Mouse (Mus musculus) limb, embryonic 11.5 days (tissue): ENCODE results near the gene Ydjc. TPM values are rescaled to one million over a fixed set of nuclear protein-coding genes. Genes with fewer than 3 reads are reported as not detected.
"Not testable (repeated sequence)": the region's sequence is repeated elsewhere in the genome, so short reads cannot be mapped to it uniquely, and the experiment has no call there.

ENCODE experiments used
- ATAC-seq: fragments of 200-750 bp; cut with Nextera tagmentation; 2 replicates; pipeline ENCODE4 v1.8.0; 2017; ENCODE audit warnings: low read depth; ENCODE audit not compliant: insufficient number of reproducible peaks, low FRiP score, low TSS enrichment
- DNase-seq: peaks from one replicate; pipeline ENCODE4 v3.0.0-alpha.2; 2015; ENCODE audit warnings: low spot score
- H3K27ac ChIP-seq: fragments of 300-500 bp; sonication (generic); replicated peaks from 2 replicates; pipeline ENCODE4 v1.5.1; 2014; ENCODE audit warnings: low read depth, mild to moderate bottlenecking, low read length
- H3K27me3 ChIP-seq: fragments of 300-500 bp; sonication (generic); 2 replicates; pipeline ENCODE4 v1.6.1; 2014; ENCODE audit warnings: mild to moderate bottlenecking, low read length, mixed read lengths; ENCODE audit not compliant: control insufficient read depth, insufficient read depth
- H3K36me3 ChIP-seq: fragments of 300-500 bp; sonication (generic); 2 replicates; pipeline ENCODE4 v1.6.1; 2014; ENCODE audit warnings: mild to moderate bottlenecking, low read length, moderate library complexity, mixed read lengths; ENCODE audit not compliant: control insufficient read depth, insufficient read depth
- H3K4me1 ChIP-seq: fragments of 300-500 bp; sonication (generic); 2 replicates; pipeline ENCODE4 v1.6.1; 2014; ENCODE audit warnings: low read length, mixed read lengths; ENCODE audit not compliant: control insufficient read depth, insufficient read depth
- H3K4me2 ChIP-seq: fragments of 300-500 bp; sonication (generic); 2 replicates; pipeline ENCODE4 v1.6.1; 2014; ENCODE audit warnings: low read depth, mild to moderate bottlenecking, moderate library complexity; ENCODE audit not compliant: severe bottlenecking
- H3K4me3 ChIP-seq: fragments of 300-500 bp; sonication (generic); 2 replicates; pipeline ENCODE4 v1.5.1; 2014; ENCODE audit warnings: low read depth, low read length
- H3K9ac ChIP-seq: fragments of 300-500 bp; sonication (generic); 2 replicates; pipeline ENCODE4 v1.6.1; 2014; ENCODE audit warnings: mild to moderate bottlenecking, low read length
- H3K9me3 ChIP-seq: fragments of 300-500 bp; sonication (generic); 2 replicates; pipeline ENCODE4 v1.6.1; 2016; ENCODE audit warnings: low read length; ENCODE audit not compliant: control insufficient read depth
- WGBS: fragments of 180-500 bp; shearing (Covaris S2); extraction: QIAGEN DNeasy Blood & Tissue Kit; methylation state at CpG from one replicate; pipeline ENCODE4 v1.1.7; 2014; 5-methylcytosine and 5-hydroxymethylcytosine counted together
- polyA plus RNA-seq: library from polyadenylated mRNA; unstranded; fragments of >200 nt; fragmentation: Nextera tagmentation; extraction: Ambion mirVana; gene quantifications from 2 replicates; pipeline ENCODE4 v1.2.1, GENCODE M21; 2014

The Ydjc gene
- polyA plus RNA-seq, 1 experiment from 2014 or later, result 3.6 TPM

- ATAC-seq (no peak), DNase-seq (peak; percentile 53)
- Histone ChIP-seq H3K36me3 (0 out of 2 replicates have a peak, but pooled peaks cover 4% of the 10 kb centered on the region), H3K27ac (no peak overlapping the region), H3K9me3 (no peaks in the 10 kb centered on the region), H3K4me3 (peak overlapping the region; percentile 55), H3K4me1 (peaks cover 11% of the 10 kb centered on the region; the same call in 1 of the 2 replicates), H3K9ac (peak overlapping the region; percentile 40), H3K4me2 (peak overlapping the region; percentile 98), H3K27me3 (peaks cover 6% of the 10 kb centered on the region)
- under 1% methylated on average over 41 of the region's 41 CpGs for WGBS
Measured at GRCm38 (mm10) chr16:17147391-17147929, 3.0 kb downstream of the Ydjc start.

DNA sequence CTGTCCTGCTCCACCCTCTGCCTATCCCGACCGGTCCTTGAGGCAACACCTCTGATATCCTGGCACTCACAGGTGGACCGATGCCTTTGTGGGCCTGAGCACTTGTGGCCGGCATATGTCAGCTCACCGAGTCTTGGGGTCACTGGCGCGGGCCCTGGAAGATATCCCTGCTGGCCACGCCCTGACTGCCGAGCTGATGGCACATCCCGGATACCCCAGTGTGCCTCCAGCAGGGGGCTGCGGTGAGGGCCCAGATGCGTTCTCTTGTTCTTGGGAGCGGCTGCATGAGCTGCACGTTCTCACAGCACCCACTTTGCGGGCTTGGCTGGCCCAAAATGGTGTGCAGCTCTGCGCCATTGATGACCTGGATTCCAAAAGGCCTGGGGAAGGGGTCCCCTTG, 3.7 kb downstream of the Ydjc start:
- peaks cover 6% of the 10 kb centered on the region for H3K27me3 ChIP-seq
- no peak; the same call in 1 of the 2 replicates for ATAC-seq
- H3K9me3 ChIP-seq, result no peaks in the 10 kb centered on the region
- H3K36me3 ChIP-seq, result 0 out of 2 replicates have a peak, but pooled peaks cover 4% of the 10 kb centered on the region
- no peak overlapping the region for H3K9ac ChIP-seq
- peak overlapping the region; percentile 98 for H3K4me2 ChIP-seq
- DNase-seq, result peak; percentile 69
- peak overlapping the region; percentile 55 for H3K4me3 ChIP-seq
- H3K4me1 ChIP-seq, result peaks cover 11% of the 10 kb centered on the region; the same call in 1 of the 2 replicates
- WGBS, result 8% methylated on average over 16 of the region's 16 CpGs
- no peak overlapping the region for H3K27ac ChIP-seq

GRCm38 (mm10) chr16:17150520-17151258, 6.3 kb downstream of the Ydjc start:
- WGBS, result 85% methylated on average over 7 of the region's 7 CpGs
- no peak overlapping the region for H3K4me2 ChIP-seq
- DNase-seq, result no peak
- H3K27ac ChIP-seq, result no peak overlapping the region
- H3K9ac ChIP-seq, result no peak overlapping the region
- 0 out of 2 replicates have a peak, but pooled peaks cover 4% of the 10 kb centered on the region for H3K36me3 ChIP-seq
- no peaks in the 10 kb centered on the region for H3K9me3 ChIP-seq
- H3K4me1 ChIP-seq, result peaks cover 11% of the 10 kb centered on the region; the same call in 1 of the 2 replicates
- ATAC-seq, result no peak
- peaks cover 6% of the 10 kb centered on the region for H3K27me3 ChIP-seq
- no peak overlapping the region for H3K4me3 ChIP-seq

GRCm38 (mm10) chr16:17151874-17152273, 7.5 kb downstream of the Ydjc start:
- Histone ChIP-seq H3K9me3 (no peaks in the 10 kb centered on the region), H3K9ac (no peak overlapping the region), H3K27ac (no peak overlapping the region), H3K36me3 (0 out of 2 replicates have a peak, but pooled peaks cover 4% of the 10 kb centered on the region), H3K4me1 (peaks cover 11% of the 10 kb centered on the region; the same call in 1 of the 2 replicates), H3K4me3 (no peak overlapping the region), H3K4me2 (no peak overlapping the region), H3K27me3 (peaks cover 6% of the 10 kb centered on the region)
- ATAC-seq (no peak), DNase-seq (no peak)
- WGBS, result 96% methylated on average over 4 of the region's 4 CpGs

DNA sequence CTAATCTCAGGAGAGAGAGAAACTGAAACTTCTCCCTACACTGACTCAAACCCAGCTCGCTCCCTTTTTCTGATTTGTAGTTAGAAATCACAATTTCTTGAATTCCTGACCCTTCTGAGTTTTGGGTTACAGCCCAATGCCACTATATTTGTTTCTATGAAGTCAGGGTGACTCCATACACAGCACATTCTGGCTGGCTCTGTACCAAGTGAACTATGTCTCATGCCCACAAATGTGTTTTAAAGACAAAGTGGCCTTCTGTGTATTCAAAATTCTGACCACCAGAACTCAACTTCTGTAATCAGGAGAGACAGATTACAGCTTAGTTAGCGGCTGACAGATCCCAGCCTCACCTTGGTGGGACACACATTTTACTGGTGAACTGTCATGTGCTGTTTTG, 9.9 kb downstream of the Ydjc start:
- H3K36me3 ChIP-seq, result peaks cover 10% of the 10 kb centered on the region
- H3K9ac ChIP-seq, result no peak overlapping the region
- no peaks in the 10 kb centered on the region for H3K9me3 ChIP-seq
- H3K4me1 ChIP-seq, result no peaks in the 10 kb centered on the region
- H3K27me3 ChIP-seq, result no peaks in the 10 kb centered on the region
- no peak overlapping the region for H3K27ac ChIP-seq
- WGBS, result 90% methylated on average over 2 of the region's 2 CpGs
- ATAC-seq (no peak), DNase-seq (no peak)
- H3K4me2 ChIP-seq, result no peak overlapping the region
- H3K4me3 ChIP-seq, result no peak overlapping the region

DNA sequence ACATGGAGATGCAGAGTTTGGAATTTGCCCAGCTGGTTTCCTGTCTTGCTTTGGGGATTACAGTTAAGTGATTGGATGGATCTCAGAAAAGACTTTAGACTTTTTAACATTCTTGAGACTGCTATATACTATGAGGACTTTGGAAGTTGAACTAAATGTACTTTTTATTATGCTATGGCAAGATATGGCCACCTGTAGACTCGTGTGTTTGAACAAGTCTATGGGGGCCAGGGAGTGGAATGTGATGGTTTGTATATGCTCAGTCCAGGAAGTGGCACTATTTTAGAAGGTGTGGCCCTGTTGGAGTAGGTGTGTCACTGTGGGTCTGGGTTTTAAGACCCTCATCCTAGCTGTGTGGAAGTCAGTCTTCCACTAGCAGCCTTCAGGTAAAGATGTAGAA, 21.1 kb downstream of the Ydjc start:
- H3K9me3 ChIP-seq, H3K9ac ChIP-seq, H3K27me3 ChIP-seq, H3K36me3 ChIP-seq, H3K4me2 ChIP-seq, H3K4me3 ChIP-seq, ATAC-seq, DNase-seq, H3K4me1 ChIP-seq, H3K27ac ChIP-seq: not testable (repeated sequence)
- 75% methylated on average over 1 of the region's 1 CpGs for WGBS

DNA sequence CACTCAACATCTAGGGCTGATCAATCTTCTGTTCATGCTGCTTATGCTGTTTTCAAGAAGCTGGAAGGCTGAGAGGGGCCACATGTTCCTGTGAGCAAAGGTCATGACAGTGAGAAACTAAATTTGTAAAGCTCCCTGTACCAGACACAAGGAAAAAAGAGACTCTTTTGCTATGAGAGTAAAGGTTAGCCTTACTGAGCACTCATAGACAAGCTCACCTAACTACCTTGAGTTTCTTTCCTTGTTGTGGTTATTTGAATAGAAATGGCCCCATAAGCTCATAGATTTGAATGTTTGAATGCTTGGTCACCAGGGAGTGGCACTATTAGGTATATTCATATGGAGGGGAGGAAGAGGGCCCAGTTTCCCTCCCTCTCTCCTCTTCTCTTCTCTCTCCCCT, 22.8 kb downstream of the Ydjc start:
- ATAC-seq (no peak), DNase-seq (no peak)
- no peak overlapping the region for H3K4me2 ChIP-seq
- H3K27ac ChIP-seq, result no peak overlapping the region
- H3K36me3 ChIP-seq, result peaks cover 5% of the 10 kb centered on the region
- no peaks in the 10 kb centered on the region for H3K27me3 ChIP-seq
- H3K9me3 ChIP-seq, result no peaks in the 10 kb centered on the region
- no peak overlapping the region for H3K4me3 ChIP-seq
- no peak overlapping the region for H3K9ac ChIP-seq
- no peaks in the 10 kb centered on the region for H3K4me1 ChIP-seq

DNA sequence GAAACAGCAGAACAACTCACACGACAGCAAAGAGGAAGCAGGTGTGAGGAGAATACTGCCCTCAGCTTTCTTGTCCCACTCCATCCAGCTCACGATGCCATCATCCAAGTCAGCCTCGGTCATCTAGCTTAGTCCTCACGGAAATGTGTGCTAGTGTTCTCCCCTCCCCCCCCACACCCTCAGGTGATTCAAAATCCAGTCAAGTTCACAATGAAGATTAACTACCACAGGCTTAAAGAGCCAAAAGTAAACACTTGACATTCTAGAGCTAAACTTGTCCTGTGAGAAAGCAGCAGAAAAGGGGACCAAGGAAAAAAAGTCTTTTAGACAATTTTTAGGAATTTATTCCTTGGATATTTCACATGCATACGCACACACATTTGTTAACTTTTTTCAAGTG, 23.6 kb downstream of the Ydjc start:
- Histone ChIP-seq H3K4me2 (no peak overlapping the region), H3K9ac (no peak overlapping the region), H3K27me3 (no peaks in the 10 kb centered on the region), H3K27ac (no peak overlapping the region), H3K9me3 (no peaks in the 10 kb centered on the region), H3K36me3 (peaks cover 5% of the 10 kb centered on the region), H3K4me3 (no peak overlapping the region), H3K4me1 (no peaks in the 10 kb centered on the region)
- WGBS, result 88% methylated on average over 5 of the region's 5 CpGs
- DNase-seq (no peak), ATAC-seq (no peak)
